Mouse (Mus musculus): ENCODE results near the gene Tdrd3. TPM values are rescaled to one million over a fixed set of nuclear protein-coding genes. Genes with fewer than 3 reads are reported as not detected.

Tdrd3 gene
- polyA plus RNA-seq, 1 experiment: 14.8 TPM

- Histone ChIP-seq H3K4me3 (ENCODE audit: insufficient read depth, low read length) (no peak overlapping the region), H3K27ac (ENCODE audit: insufficient read depth, low read depth, low read length) (no peak overlapping the region), H3K4me1 (ENCODE audit: control insufficient read depth, insufficient read depth, low read length) (peaks cover 18% of the 10 kb centered on the region)
- TF ChIP-seq POLR2A (IDR thresholded peaks at IDR 0.05; ENCODE audit: borderline replicate concordance, low read depth, low read length) (no peak), CTCF (IDR thresholded peaks at IDR 0.05; ENCODE audit: low read depth, low read length) (no peak)
Observed at GRCm38 (mm10) chr14:87419740-87420139, 3.3 kb downstream of the Tdrd3 start.

GRCm38 (mm10) chr14:87420576-87420975 is 4.1 kb downstream of the Tdrd3 start:
- Histone ChIP-seq H3K27ac (ENCODE audit: insufficient read depth, low read depth, low read length) (no peak overlapping the region), H3K4me1 (ENCODE audit: control insufficient read depth, insufficient read depth, low read length) (peaks cover 18% of the 10 kb centered on the region), H3K4me3 (ENCODE audit: insufficient read depth, low read length) (no peak overlapping the region)
- no peak for TF ChIP-seq CTCF (IDR thresholded peaks at IDR 0.05; ENCODE audit: low read depth, low read length)
- no peak for TF ChIP-seq POLR2A (IDR thresholded peaks at IDR 0.05; ENCODE audit: borderline replicate concordance, low read depth, low read length)

GRCm38 (mm10) chr14:87422432-87422831 is 6.0 kb downstream of the Tdrd3 start:
- Histone ChIP-seq H3K4me1 (ENCODE audit: control insufficient read depth, insufficient read depth, low read length) (peaks cover 18% of the 10 kb centered on the region), H3K27ac (ENCODE audit: insufficient read depth, low read depth, low read length) (no peak overlapping the region), H3K4me3 (ENCODE audit: insufficient read depth, low read length) (no peak overlapping the region)
- TF ChIP-seq POLR2A (IDR thresholded peaks at IDR 0.05; ENCODE audit: borderline replicate concordance, low read depth, low read length) (no peak), CTCF (IDR thresholded peaks at IDR 0.05; ENCODE audit: low read depth, low read length) (no peak)

DNA sequence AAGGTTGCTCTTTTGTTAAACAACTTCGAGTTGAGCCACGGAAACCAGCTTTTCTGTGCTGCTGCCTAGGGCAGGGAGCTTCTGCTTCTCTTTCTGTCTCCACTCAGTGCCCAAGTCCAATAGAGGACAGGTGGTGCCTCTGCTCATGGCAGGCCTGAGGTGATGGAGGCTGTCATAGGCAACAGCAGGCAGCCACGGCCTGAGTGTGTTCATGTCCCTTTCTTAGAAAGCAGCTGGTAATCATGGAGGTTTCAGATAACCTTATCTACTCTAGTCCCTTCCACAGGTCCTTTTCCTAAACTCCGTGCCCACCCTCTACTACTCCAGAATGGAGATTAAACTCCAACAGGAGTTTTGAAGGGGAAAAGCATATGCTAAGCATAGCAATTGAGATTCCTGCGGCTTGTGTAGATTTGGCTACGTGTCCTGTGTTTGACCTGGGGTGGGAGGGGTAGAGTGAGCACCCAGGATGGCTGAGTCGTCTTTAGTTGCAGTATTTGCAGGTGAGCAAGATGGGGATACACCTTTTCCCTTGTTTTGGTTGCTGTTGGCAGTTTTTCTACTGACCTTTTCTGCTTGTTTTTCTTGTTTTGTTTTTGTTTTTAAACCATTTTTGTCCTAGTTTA is 10.0 kb downstream of the Tdrd3 start:
- H3K4me3 ChIP-seq (ENCODE audit: insufficient read depth, low read length): no peak overlapping the region
- peaks cover 8% of the 10 kb centered on the region for H3K4me1 ChIP-seq (ENCODE audit: control insufficient read depth, insufficient read depth, low read length)
- no peak overlapping the region for H3K27ac ChIP-seq (ENCODE audit: insufficient read depth, low read depth, low read length)
- TF ChIP-seq CTCF (IDR thresholded peaks at IDR 0.05; ENCODE audit: low read depth, low read length): no peak
- no peak for TF ChIP-seq POLR2A (IDR thresholded peaks at IDR 0.05; ENCODE audit: borderline replicate concordance, low read depth, low read length)

- Histone ChIP-seq H3K4me3 (ENCODE audit: insufficient read depth, low read length) (no peak overlapping the region), H3K4me1 (ENCODE audit: control insufficient read depth, insufficient read depth, low read length) (peaks cover 7% of the 10 kb centered on the region), H3K27ac (ENCODE audit: insufficient read depth, low read depth, low read length) (no peak overlapping the region)
- TF ChIP-seq POLR2A (IDR thresholded peaks at IDR 0.05; ENCODE audit: borderline replicate concordance, low read depth, low read length) (no peak), CTCF (IDR thresholded peaks at IDR 0.05; ENCODE audit: low read depth, low read length) (no peak)
Observed at GRCm38 (mm10) chr14:87427032-87427431, 10.6 kb downstream of the Tdrd3 start.

DNA sequence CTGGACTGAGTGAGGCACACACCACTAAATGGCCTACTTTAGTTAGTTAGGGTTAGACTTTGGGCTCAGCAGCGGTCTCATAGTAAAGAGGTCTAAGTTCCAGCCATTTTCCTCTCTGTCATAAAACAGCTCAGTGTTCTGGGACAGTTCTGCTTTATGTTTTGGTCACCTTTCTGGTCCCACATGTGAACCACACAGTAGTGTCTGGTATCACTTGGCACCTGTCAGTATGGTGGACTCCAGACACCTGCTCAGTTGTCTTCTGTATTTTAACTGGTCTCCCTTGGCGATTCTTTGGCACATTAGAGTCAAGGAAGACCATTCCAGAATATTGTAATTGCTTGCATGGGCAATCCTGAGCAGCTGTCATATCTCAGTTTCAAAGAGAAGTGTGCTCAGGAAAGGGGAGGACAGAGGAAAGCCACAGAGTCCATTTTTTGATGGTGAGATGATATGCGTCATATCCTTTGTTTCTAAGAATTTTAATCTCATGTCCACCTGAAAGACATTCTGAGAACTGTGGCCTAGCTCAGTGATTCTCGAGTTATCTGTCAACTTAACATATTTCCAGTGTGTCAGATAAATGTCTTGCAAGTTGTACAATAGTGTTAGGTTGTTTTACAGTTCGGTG is 11.3 kb downstream of the Tdrd3 start:
- H3K27ac ChIP-seq (ENCODE audit: insufficient read depth, low read depth, low read length): no peak overlapping the region
- peaks cover 2% of the 10 kb centered on the region for H3K4me1 ChIP-seq (ENCODE audit: control insufficient read depth, insufficient read depth, low read length)
- no peak for TF ChIP-seq CTCF (IDR thresholded peaks at IDR 0.05; ENCODE audit: low read depth, low read length)
- no peak for TF ChIP-seq POLR2A (IDR thresholded peaks at IDR 0.05; ENCODE audit: borderline replicate concordance, low read depth, low read length)
- H3K4me3 ChIP-seq (ENCODE audit: insufficient read depth, low read length): no peak overlapping the region

DNA sequence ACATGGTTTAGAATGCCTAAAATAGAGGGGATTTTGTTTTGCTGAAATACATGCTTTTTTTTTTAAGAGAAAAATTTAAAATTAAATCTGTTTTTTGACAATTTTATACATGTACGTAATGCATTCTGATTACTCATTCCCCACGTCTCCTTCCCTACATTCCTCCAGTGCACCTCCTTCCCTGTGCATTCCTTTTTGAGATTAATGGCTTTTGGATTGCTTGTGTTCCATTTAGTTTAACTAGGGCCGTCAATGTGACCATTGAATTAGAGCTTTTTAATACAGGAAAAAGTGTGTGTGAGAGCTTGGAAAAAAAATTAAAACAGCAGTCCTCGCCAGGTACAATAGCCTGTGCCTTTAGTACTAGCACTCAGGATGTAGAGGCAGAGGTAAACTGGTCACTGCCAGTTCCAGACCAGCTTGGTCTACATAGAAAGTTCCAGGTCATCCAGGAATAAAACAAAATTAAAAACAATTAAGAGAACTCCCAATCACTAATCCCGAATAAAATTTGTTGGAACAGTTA is 17.0 kb downstream of the Tdrd3 start:
- no peak overlapping the region for H3K27ac ChIP-seq (ENCODE audit: insufficient read depth, low read depth, low read length)
- no peak overlapping the region for H3K4me3 ChIP-seq (ENCODE audit: insufficient read depth, low read length)
- no peaks in the 10 kb centered on the region for H3K4me1 ChIP-seq (ENCODE audit: control insufficient read depth, insufficient read depth, low read length)
- no peak for TF ChIP-seq POLR2A (IDR thresholded peaks at IDR 0.05; ENCODE audit: borderline replicate concordance, low read depth, low read length)
- no peak for TF ChIP-seq CTCF (IDR thresholded peaks at IDR 0.05; ENCODE audit: low read depth, low read length)

DNA sequence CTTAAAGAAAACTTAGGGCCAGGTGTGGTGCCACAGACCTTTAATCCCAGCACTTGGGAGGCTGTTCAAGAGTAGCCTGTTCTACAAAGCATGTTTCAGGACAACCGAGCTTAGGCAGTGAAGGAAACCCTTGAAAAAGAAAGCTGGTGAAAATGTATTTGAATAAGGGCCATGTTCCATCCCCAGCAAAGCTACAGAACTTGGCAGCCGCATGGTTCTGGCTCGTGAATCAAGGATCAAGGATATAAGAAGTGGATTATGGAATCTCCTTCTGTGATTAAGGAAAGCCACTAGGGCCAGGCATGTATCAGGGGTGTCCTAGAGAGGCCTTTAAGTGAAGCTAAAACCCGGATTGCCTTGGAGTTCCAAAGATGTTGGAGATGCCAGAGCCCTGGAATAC is 18.9 kb downstream of the Tdrd3 start:
- no peak for TF ChIP-seq POLR2A (IDR thresholded peaks at IDR 0.05; ENCODE audit: borderline replicate concordance, low read depth, low read length)
- TF ChIP-seq CTCF (IDR thresholded peaks at IDR 0.05; ENCODE audit: low read depth, low read length): no peak
- peaks cover 5% of the 10 kb centered on the region for H3K4me1 ChIP-seq (ENCODE audit: control insufficient read depth, insufficient read depth, low read length)
- no peak overlapping the region for H3K4me3 ChIP-seq (ENCODE audit: insufficient read depth, low read length)
- H3K27ac ChIP-seq (ENCODE audit: insufficient read depth, low read depth, low read length): no peak overlapping the region

GRCm38 (mm10) chr14:87439721-87440120 is 23.3 kb downstream of the Tdrd3 start:
- H3K27ac ChIP-seq (ENCODE audit: insufficient read depth, low read depth, low read length): no peak overlapping the region
- H3K4me1 ChIP-seq (ENCODE audit: control insufficient read depth, insufficient read depth, low read length): peaks cover 5% of the 10 kb centered on the region
- TF ChIP-seq POLR2A (IDR thresholded peaks at IDR 0.05; ENCODE audit: borderline replicate concordance, low read depth, low read length): no peak
- TF ChIP-seq CTCF (IDR thresholded peaks at IDR 0.05; ENCODE audit: low read depth, low read length): no peak
- H3K4me3 ChIP-seq (ENCODE audit: insufficient read depth, low read length): no peak overlapping the region

DNA sequence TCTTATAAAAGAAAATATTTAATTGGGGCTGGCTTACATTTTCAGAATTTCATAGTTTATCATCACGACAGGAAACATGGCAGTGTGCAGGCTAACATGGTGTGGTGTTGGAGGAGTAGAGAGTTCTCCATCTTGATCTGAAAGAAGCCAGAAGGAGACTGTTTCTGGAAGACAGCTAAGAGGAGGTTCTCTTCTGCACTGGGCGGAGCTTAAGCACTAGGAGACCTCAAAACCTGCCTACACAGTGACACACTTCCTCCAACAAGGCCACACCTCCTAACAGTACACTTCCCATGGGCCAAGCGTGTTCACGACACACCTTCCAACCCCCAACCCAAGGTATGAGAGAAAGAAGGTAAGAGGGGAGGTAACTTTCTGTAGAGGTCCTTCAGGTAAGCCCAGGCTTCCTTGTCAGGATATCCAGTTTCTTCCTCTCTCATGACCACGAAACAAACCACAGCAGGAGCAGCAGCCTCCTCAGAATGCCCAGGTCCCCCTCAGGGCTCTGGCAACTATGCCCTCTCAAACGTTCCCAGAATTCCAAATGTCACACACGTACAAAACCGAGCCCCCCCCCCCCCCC is 30.0 kb downstream of the Tdrd3 start:
- no peak for TF ChIP-seq POLR2A (IDR thresholded peaks at IDR 0.05; ENCODE audit: borderline replicate concordance, low read depth, low read length)
- no peak for TF ChIP-seq CTCF (IDR thresholded peaks at IDR 0.05; ENCODE audit: low read depth, low read length)
- H3K4me1 ChIP-seq (ENCODE audit: control insufficient read depth, insufficient read depth, low read length): no peaks in the 10 kb centered on the region
- H3K4me3 ChIP-seq (ENCODE audit: insufficient read depth, low read length): no peak overlapping the region
- no peak overlapping the region for H3K27ac ChIP-seq (ENCODE audit: insufficient read depth, low read depth, low read length)
